Comparison of ENCODE assay signal across 21 mouse cellular contexts in the genomic region with DNA sequence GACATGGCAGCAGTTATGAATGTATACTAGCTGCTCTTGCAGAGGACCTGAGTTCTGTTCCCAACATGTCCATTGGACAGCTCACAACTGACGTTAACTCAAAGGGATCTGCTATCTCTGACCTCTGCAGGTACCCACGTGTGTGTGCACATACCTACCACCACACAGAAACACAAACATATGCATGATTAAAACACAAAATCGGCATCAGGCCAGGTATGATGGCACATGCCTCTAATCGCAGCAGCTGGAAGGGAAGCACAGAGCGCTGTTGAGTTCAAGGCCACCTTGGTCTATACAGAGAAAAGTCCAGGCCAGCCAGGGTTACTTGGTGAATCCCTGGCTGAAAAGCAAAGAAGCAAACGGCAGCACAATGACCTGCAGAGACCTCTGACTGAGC.
"Had no signal": no experiment of that assay in that cellular context is flagged by ENCODE, and none has a peak within 500 bp of the region (broad histone marks: within the 10 kb centered on the region; RNA-seq: fewer than 3 reads in every experiment).

No protein-coding gene starts in this region.

- ATAC-seq: lung, postnatal 0 days; midbrain, embryonic 15.5 days had no signal

- H3K27me3 ChIP-seq: limb, embryonic 12.5 days; limb, embryonic 15.5 days; liver, embryonic 15.5 days; midbrain, embryonic 12.5 days; midbrain, embryonic 15.5 days; neural tube, embryonic 12.5 days; neural tube, embryonic 15.5 days had no signal

- H3K27ac ChIP-seq: limb, embryonic 12.5 days; limb, embryonic 15.5 days; liver, embryonic 15.5 days; macrophage; midbrain, embryonic 12.5 days; midbrain, embryonic 15.5 days; neural tube, embryonic 12.5 days; neural tube, embryonic 15.5 days; stomach, postnatal 0 days had no signal

- DNase-seq: kidney, adult 11 months; kidney, postnatal 10 days; kidney, postnatal 4 days; left cerebral cortex, postnatal 4 days; lung, embryonic 14.5 days; right cerebral cortex, adult 18-20 months; right cerebral cortex, postnatal 14 days; right cerebral cortex, postnatal 4 days; thymus, adult 2 months; thymus, postnatal 14 days; thymus, postnatal 4 days had no signal

- H3K4me1 ChIP-seq: limb, embryonic 12.5 days; limb, embryonic 15.5 days; midbrain, embryonic 12.5 days; midbrain, embryonic 15.5 days; neural tube, embryonic 12.5 days; neural tube, embryonic 15.5 days had no signal

- H3K9ac ChIP-seq: limb, embryonic 12.5 days; limb, embryonic 15.5 days; liver, embryonic 15.5 days; lung, embryonic 14.5 days; midbrain, embryonic 12.5 days; midbrain, embryonic 15.5 days; neural tube, embryonic 12.5 days; neural tube, embryonic 15.5 days had no signal

- H3K36me3 ChIP-seq: midbrain, embryonic 15.5 days had no signal

- H3K4me2 ChIP-seq: limb, embryonic 12.5 days; limb, embryonic 15.5 days; liver, embryonic 15.5 days; lung, embryonic 14.5 days; midbrain, embryonic 12.5 days; midbrain, embryonic 15.5 days; neural tube, embryonic 12.5 days; neural tube, embryonic 15.5 days had no signal

- H3K4me3 ChIP-seq: limb, embryonic 12.5 days; limb, embryonic 15.5 days; liver, embryonic 15.5 days; midbrain, embryonic 12.5 days; midbrain, embryonic 15.5 days; neural tube, embryonic 12.5 days; neural tube, embryonic 15.5 days had no signal

- H3K9me3 ChIP-seq: limb, embryonic 12.5 days; limb, embryonic 15.5 days; liver, embryonic 15.5 days; midbrain, embryonic 12.5 days; midbrain, embryonic 15.5 days; neural tube, embryonic 12.5 days; neural tube, embryonic 15.5 days had no signal
